Mouse (Mus musculus): Measurements from ENCODE around the gene Sox1.

DNA sequence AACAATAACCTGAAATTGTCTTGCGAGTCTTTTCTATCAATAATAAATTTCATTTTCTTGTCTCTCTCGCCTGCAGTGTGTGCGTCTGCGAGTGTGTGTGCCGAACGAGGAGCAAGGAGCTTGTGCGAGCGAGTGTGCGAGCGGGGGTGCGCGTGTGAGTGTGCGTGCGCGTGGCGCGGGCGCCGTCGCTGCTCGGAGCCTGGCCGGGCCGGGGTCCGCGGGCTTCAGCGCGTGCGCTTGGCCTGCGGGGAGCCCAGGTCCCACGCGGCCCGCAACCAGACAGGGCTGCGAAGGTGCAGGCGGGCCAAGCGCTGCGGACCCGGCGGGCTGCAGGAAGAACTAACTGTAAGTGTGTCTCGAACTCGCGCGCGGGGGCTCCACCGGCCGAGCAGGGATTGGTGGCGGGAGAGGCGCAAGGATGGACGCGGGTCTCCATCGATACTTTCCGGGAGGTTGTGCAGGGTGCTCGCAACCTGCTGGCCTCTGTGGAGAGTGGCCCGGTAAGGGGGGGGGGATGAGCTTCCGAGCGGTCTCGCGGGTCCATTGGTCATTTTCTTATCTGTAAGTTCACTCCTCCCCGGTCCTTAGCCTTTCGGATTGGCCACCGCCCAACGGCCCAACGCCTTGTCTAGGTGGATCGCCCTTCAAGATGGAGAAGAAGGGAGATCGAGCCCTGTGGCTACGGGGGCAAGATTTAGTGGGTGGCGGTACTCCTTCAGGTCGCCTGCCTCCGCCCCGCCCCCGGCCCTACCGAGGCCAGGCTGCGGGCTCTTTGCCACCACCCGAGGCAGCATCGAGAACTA is 9.2 kb upstream of the Sox1 start:
- TF ChIP-seq CTCF (conservative IDR thresholded peaks at IDR 0.05; ENCODE audit: low read length) (no peak), POU5F1 (IDR thresholded peaks at IDR 0.05; ENCODE audit: borderline replicate concordance, low read length) (no peak)
